Mouse (Mus musculus): ENCODE measurements around the gene Eri3.
A peak's percentile ranks its signal among the peaks of the same experiment; 100 is the strongest.

The Eri3 gene

GRCm38 (mm10) chr4:117550140-117550851 is at the start of gene Eri3:
Eri3 (plus strand) TSS chr4:117550365.
- DNase-seq (ENCODE audit: extremely low spot score, low spot score): peak; percentile 97

DNA sequence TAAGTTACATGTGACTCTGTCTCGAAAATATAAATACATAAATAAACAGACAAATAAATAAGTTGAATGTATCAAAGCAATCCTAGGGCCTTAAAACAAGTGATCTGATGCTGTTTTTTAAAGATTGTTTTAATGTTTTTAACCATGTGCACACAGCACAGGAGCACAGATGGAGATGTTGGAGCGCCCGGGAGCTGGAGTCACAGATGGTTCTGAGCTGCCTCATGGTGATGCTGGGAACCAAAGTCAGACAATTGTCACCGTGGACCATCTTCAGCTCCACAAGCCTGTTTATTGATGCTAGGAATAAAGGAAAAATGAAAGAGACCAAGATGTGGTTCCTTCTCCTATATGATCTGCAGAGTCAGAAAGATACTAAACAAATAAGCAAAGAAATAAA is 31.9 kb upstream of the Eri3 start:
- DNase-seq (ENCODE audit: extremely low spot score, low spot score): no peak

- no peak for DNase-seq (ENCODE audit: extremely low spot score, low spot score)
Measured at GRCm38 (mm10) chr4:117521350-117521749, 28.8 kb upstream of the Eri3 start.

GRCm38 (mm10) chr4:117525990-117526389 is 24.2 kb upstream of the Eri3 start:
- DNase-seq (ENCODE audit: extremely low spot score, low spot score): no peak

DNA sequence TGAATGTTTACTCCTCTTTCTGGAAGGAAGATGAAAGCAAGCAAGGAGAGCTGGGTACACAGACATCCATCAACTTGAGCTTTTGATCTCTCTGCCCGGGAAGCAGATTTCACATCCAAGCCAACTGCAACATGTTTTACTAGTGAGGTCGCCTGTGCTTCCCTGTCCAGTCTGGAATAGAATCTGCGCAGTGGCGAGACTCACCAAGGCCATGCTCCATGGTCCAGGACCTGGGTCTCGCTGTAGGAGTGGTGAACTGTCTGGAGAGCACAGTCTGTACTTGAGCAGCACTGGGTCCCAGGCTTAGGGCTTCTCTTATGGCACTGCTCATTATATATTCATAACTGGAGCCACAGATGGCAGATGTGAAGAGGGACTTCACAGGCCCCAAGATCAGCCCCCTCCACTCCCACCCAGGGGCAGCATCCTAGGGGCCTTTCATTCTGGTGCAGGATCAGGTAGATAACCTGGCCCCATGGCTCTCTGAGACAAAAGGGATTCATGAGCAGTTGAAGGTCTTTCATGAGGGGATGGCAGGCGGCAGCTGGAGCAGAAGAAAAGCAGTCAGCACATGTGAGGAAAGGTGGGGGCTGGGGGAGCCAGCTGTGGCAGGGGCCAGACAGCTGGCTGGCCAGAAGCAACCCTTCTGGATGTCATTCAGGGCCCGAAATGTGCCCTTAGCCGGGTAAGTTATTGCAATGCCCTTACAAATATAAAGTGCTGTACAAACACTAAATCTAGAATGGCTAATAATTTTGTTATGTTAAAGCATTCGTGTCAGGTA is 22.9 kb upstream of the Eri3 start:
- peak; percentile 34 for DNase-seq (ENCODE audit: extremely low spot score, low spot score)

- peak; percentile 58 for DNase-seq (ENCODE audit: extremely low spot score, low spot score)
Measured at GRCm38 (mm10) chr4:117527952-117528351, 22.2 kb upstream of the Eri3 start.

DNA sequence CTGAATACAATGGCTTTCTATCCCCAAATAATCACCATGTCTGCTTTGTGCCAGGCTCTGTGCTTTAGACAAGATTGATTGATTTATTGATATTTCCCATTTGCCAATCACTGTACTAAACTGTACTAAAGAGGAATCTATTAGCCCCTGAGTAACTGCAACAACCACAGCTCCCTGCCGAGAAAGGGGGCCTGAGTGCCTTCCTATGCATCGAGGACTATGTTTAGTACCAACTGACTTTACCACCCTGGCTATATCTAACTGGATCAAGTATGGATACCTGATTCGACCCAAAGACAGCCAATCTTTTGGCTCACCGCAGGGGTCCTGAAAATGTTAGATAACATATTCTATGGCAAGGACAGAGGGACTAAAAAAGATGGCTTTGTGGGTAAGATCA is 20.3 kb upstream of the Eri3 start:
- no peak for DNase-seq (ENCODE audit: extremely low spot score, low spot score)

DNA sequence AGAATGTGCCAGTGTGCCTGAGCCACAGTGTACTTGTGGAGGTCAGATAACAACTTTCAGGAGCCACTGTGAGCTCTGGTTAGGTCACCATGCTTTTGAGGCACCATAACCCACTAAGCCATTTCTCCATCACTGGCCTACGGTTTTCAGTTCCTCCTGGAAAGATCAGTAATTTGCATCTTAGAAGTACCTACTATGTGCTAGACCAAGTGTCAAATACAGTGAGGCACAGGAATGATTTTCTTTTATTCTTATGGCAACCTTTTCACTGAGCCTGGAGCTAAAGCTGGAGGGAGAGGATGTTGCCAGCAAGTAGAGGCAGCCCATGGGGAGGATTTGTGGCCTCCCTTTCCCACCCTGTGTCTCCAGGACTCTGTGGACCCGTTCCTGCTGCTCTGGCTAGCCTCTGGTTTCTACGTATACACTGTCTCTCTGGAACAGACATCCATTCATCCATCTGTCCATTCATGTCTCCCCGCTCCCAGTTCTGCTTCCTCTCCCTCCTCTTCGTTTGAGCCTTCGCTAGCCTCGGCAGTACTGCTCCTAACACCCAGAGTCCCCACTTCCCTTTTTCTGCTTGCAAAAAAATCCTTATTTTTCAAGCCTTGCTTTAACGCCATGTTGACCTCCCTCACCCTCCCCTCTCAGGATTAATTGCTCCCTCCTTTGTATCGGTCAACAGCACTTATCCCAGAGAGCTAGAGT is 14.5 kb upstream of the Eri3 start:
- DNase-seq (ENCODE audit: extremely low spot score, low spot score): no peak

DNA sequence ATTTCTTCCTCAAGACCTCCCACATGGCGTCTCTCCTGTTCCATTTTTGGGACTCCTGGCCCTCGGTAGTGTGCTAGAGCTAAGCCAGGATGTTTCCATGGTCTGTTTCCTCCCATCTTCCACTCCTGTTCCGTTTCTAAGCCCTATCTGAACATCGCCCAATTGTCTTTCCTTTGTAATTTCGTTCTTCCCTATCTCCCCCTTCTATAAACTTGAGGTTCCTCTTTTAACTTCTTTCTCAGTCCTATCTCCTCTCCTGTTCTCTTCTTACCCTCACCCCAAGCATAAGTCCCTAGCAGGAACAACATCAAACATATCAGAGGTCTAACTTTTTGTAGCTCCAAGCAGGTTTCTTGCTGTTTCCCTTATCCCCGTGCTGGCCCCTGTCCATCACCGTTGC is 13.2 kb upstream of the Eri3 start:
- DNase-seq (ENCODE audit: extremely low spot score, low spot score): no peak

DNA sequence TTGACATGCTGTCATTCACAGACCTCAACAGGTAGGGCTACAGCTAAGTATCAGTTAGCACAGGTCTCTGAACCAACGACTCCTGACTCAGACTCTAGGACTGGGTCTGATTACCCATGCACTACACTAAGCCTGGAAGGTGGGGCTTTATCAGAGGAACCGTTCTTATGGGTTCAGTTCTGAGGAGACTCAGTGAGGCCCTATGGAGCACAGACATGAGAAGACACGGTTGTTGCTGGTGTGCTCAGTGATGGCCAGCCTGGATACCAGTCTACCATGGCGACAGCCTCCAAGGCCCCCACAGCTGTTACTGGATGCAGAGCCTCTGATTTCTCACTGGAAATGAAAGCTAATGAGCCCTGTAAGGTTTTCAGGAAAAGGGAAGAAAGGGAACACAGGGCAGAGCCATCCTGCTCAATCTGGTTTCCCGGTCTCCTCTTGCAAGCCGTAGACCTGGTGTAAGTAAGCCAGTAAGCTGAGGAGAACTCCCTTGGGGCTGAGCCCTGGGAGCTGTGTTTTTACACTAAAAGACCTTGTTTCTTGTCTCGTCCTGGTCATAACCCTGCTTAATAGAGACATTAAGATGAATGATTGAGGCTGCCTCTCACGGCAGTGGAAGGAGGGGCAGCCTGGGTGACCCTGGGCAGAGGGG is 10.7 kb upstream of the Eri3 start:
- DNase-seq (ENCODE audit: extremely low spot score, low spot score): no peak

GRCm38 (mm10) chr4:117540571-117540970 is 9.6 kb upstream of the Eri3 start:
- DNase-seq (ENCODE audit: extremely low spot score, low spot score): no peak

DNA sequence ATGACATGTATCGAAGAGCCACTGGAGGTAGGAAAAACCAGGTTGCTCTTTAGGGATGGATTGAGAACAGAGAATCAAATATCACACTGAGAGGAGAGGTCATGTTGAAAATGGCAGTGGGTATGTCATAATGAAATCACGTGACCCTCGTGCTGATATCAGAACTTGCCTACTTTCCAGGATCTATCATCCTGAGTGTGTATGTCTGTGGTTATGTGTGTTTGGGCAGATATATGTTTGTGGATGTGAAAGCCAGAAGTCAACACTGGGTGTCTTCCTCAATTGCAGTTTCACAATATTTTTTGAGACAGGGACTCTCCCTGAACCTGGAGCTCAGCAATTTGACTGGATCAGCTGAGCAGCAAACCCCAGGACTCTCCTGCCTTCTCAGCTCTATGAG is 4.7 kb upstream of the Eri3 start:
- no peak for DNase-seq (ENCODE audit: extremely low spot score, low spot score)

DNA sequence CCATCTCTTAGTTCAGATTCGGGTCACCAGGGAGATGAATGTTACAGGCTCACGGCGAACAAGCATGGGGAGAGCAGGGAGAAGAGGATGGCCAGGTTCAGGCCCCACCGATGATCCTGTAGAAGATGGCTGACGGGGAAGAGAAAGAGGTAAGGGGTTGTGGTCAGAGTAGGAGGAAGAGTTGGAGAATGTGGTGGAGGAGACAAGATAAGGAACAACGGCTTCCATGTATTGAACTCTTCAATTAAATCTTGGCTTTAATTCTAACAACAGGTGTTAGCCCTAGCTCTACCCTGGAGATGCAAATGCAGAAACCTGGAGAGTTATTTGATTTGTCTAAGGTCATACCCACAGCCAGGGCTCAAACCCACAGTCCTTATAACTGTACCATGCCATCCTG is 3.5 kb upstream of the Eri3 start:
- DNase-seq (ENCODE audit: extremely low spot score, low spot score): no peak

DNA sequence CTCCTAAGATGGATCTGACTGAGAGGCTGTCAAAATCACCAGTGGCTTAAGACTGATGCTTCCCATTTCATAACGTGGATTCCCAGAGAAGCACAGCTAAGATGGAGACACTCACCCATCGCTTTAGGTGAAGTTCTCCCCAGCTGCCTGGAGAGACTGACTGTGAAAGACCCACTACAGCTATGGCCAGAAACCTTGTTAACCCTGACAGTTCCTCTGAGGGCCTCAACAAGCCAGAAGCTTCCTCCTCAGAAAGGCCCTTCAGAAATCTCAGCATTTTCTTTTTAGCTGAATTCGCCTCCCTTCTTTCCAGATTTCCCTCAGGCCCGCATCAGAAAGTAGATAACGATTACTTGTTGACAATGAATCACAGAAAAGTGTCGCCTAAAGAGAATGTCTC is 589 bp upstream of the Eri3 start:
- no peak for DNase-seq (ENCODE audit: extremely low spot score, low spot score)

GRCm38 (mm10) chr4:117551144-117552000 is 1.2 kb downstream of the Eri3 start:
- no peak for DNase-seq (ENCODE audit: extremely low spot score, low spot score)

DNA sequence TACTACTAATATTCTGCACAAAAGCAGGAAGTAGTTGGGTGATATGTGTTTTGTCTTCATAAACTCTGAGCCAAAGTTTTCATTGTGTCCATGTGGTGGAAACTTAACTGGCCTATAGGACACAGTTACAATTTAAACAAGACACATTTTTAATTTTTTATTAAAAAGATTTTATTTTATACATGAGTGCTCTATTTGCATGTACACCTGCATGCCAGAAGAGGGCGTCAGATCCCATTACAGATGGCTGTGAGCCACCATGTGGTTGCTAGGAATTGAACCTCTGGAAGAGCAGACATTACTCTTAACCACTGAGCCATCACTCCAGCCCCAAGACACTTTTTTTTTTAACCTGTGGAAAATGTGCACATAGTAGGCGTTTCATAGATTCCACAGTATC is 5.3 kb downstream of the Eri3 start:
- no peak for DNase-seq (ENCODE audit: extremely low spot score, low spot score)

GRCm38 (mm10) chr4:117556372-117556771 is 6.2 kb downstream of the Eri3 start:
- DNase-seq (ENCODE audit: extremely low spot score, low spot score): no peak

- no peak for DNase-seq (ENCODE audit: extremely low spot score, low spot score)
Measured at GRCm38 (mm10) chr4:117557068-117557645, 7.0 kb downstream of the Eri3 start.

GRCm38 (mm10) chr4:117563967-117564366 is 13.8 kb downstream of the Eri3 start:
- no peak for DNase-seq (ENCODE audit: extremely low spot score, low spot score)

DNA sequence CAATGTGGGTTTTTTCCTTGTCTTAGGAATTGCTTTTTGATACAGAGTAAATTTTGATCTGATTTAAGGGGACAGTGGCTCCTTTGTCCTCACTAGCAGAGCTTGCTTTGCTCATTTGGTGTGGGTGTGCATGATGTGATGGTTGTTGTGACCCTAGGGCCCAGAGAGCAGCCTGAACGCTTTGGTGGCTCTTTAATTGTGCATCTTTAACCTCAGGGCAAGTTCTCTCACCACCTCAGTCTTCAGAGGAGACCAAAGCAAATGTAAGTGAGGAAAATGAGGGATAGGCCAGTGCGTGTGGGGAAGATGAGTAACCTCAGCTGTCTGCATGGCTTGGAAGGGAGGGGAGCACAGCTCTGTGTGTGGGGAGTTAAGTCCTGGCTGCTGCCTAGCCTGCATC is 18.7 kb downstream of the Eri3 start:
- DNase-seq (ENCODE audit: extremely low spot score, low spot score): no peak

GRCm38 (mm10) chr4:117570964-117571363 is 20.8 kb downstream of the Eri3 start:
- DNase-seq (ENCODE audit: extremely low spot score, low spot score): no peak
